Mouse (Mus musculus) liver, adult 2 months (tissue): ENCODE measurements around the gene Abhd5.

Experiments used
- CTCF ChIP-seq: fragments of 200-500 bp; IDR thresholded peaks from 2 replicates; pipeline ENCODE4 v1.5.1; 2011; ENCODE audit warnings: low read depth, low read length, control low read depth
- POLR2A ChIP-seq: fragments of 200-500 bp; IDR thresholded peaks from 2 replicates; pipeline ENCODE4 v1.6.1; 2011; ENCODE audit warnings: low read length, control low read depth; ENCODE audit not compliant: insufficient read depth; ENCODE audit errors: extremely low read depth

GRCm38 (mm10) chr9:122344560-122344959 lies 6.8 kb upstream of the Abhd5 start:
- TF ChIP-seq CTCF (no peak), POLR2A (no peak)
